Mouse (Mus musculus) intestine, embryonic 14.5 days (tissue): ENCODE results near the gene Hist1h2ak. TPM values are rescaled to one million over a fixed set of nuclear protein-coding genes. Genes with fewer than 3 reads are reported as not detected.
A peak's percentile ranks its signal among the peaks of the same experiment; 100 is the strongest.
"Not testable (repeated sequence)": the region's sequence is repeated elsewhere in the genome, so short reads cannot be mapped to it uniquely, and the experiment has no call there.

ENCODE experiments used
- ATAC-seq: fragments of 200-750 bp; cut with Nextera tagmentation; replicated peaks from 2 replicates; pipeline ENCODE4 v1.8.0; 2017; ENCODE audit warnings: low read depth, moderate number of reproducible peaks, moderate TSS enrichment, moderate library complexity; ENCODE audit not compliant: low FRiP score, low TSS enrichment
- DNase-seq: peaks from one replicate; pipeline ENCODE4 v3.0.0-alpha.2; 2018; ENCODE audit warnings: low spot score
- H3K27ac ChIP-seq: fragments of 300-500 bp; sonication (generic); 2 replicates; pipeline ENCODE4 v1.5.1; 2014; ENCODE audit warnings: low read depth, mild to moderate bottlenecking, control low read depth
- H3K27me3 ChIP-seq: fragments of 300-500 bp; sonication (generic); replicated peaks from 2 replicates; pipeline ENCODE4 v1.6.1; 2014; ENCODE audit warnings: low read length, control low read depth; ENCODE audit not compliant: control insufficient read depth, insufficient read depth
- H3K36me3 ChIP-seq: fragments of 300-500 bp; sonication (generic); 2 replicates; pipeline ENCODE4 v1.6.1; 2014; ENCODE audit warnings: low read length, control low read depth; ENCODE audit not compliant: control insufficient read depth, insufficient read depth
- H3K4me1 ChIP-seq: fragments of 300-500 bp; sonication (generic); replicated peaks from 2 replicates; pipeline ENCODE4 v1.6.1; 2014; ENCODE audit warnings: low read length, control low read depth, mixed read lengths; ENCODE audit not compliant: control insufficient read depth, insufficient read depth
- H3K4me2 ChIP-seq: fragments of 300-500 bp; sonication (generic); 2 replicates; pipeline ENCODE4 v1.6.1; 2014; ENCODE audit warnings: low read length
- H3K4me3 ChIP-seq: fragments of 300-500 bp; sonication (generic); 2 replicates; pipeline ENCODE4 v1.5.1; 2014; ENCODE audit warnings: low read depth, low read length, control low read depth, mixed read lengths
- H3K9ac ChIP-seq: fragments of 300-500 bp; sonication (generic); 2 replicates; pipeline ENCODE4 v1.6.1; 2014; ENCODE audit warnings: mild to moderate bottlenecking, low read length
- H3K9me3 ChIP-seq: fragments of 300-500 bp; sonication (generic); 2 replicates; pipeline ENCODE4 v1.6.1; 2016; ENCODE audit warnings: low read length, control low read depth; ENCODE audit not compliant: control insufficient read depth
- WGBS: fragments of 180-500 bp; shearing (Covaris S2); extraction: QIAGEN DNeasy Blood & Tissue Kit; methylation state at CpG from one replicate; pipeline ENCODE4 v1.1.7; 2014; 5-methylcytosine and 5-hydroxymethylcytosine counted together
- polyA plus RNA-seq: library from polyadenylated mRNA; unstranded; fragments of >200 nt; fragmentation: Nextera tagmentation; extraction: Ambion mirVana; gene quantifications from 2 replicates; pipeline ENCODE4 v1.2.1, GENCODE M21; 2014

The Hist1h2ak gene
- polyA plus RNA-seq, 1 experiment from 2014 or later, result 18.2 TPM

DNA sequence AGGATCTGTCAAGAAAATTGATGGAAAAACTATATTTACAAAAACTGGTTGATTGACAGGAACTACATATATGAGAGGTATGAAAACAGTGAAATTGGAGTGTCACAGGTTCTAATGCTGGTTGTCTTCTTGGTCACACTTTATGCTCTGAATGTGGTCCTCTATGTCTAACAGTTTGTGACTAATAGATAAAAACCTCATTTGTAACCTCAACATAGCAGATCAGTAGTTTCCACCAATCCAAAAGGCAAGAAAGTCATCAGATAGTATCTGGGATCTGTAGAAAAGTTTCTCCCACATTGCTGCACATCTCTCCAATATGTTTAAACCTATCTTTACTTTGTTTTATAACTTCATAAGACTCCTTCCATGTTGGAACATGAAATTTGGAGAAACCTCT, 2.2 kb downstream of the Hist1h2ak start:
- H3K27ac ChIP-seq, result no peak overlapping the region; the same call in 1 of the 2 replicates

DNA sequence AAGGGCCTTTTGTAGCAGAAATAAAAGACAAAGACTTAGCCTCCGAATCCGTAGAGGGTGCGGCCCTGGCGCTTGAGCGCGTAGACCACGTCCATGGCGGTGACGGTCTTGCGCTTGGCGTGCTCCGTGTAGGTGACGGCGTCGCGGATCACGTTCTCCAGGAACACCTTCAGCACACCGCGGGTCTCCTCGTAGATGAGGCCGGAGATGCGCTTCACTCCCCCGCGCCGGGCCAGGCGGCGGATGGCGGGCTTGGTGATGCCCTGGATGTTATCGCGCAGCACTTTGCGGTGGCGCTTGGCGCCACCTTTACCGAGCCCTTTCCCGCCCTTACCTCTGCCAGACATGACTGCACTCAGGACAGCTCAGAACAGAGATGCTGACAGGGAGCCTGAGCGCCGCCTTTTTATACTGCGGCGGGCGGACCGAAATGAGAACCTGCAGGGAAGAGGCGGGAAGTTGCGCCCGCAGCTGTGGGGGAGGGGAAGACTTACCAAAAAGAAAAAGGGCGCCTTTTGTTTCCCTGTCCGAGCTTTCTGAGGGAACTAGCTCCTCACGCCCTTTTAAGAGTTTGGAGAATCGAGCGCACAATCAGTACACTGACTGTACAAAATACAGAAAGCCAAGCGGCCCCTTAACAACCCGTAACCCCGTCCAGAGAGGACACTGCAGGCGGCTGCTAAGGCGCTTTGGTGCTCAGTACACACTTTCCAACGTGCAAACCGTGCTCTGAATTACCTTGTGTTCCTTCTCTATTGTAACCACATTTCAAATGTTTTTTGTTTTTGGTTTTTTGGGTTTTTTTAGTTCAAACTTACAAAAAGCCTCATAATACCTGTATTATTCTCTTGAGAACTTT, 3.2 kb downstream of the Hist1h2ak start, which contains the start of gene Hist1h4k:
Gene Hist1h4k (minus strand): TSS at position 347 of the 859 bp plus-strand sequence.
- Histone ChIP-seq H3K4me2 (peak within 1 kb of the TSS; percentile 82), H3K4me1 (peaks cover 24% of the 10 kb centered on the region), H3K4me3 (peak within 1 kb of the TSS; percentile 77), H3K9ac (peak within 1 kb of the TSS; percentile 88), H3K27ac (peak within 1 kb of the TSS; percentile 97)
- H3K9me3 ChIP-seq, H3K27me3 ChIP-seq, H3K36me3 ChIP-seq: not testable (repeated sequence)
- WGBS, result under 1% methylated on average over 39 of the region's 56 CpGs
- ATAC-seq (peak; percentile 85), DNase-seq (peak; percentile 99)

More for the DNA sequence above, 2.2 kb downstream of the Hist1h2ak start:
- Histone ChIP-seq H3K9ac (no peak overlapping the region), H3K4me3 (no peak overlapping the region), H3K4me1 (peaks cover 24% of the 10 kb centered on the region), H3K27me3 (no peaks in the 10 kb centered on the region), H3K4me2 (no peak overlapping the region), H3K36me3 (no peaks in the 10 kb centered on the region), H3K9me3 (no peaks in the 10 kb centered on the region)
- no peak for DNase-seq
- no peak for ATAC-seq

- no peak for ATAC-seq
- Histone ChIP-seq H3K27ac (peak overlapping the region; percentile 97), H3K4me1 (peaks cover 24% of the 10 kb centered on the region), H3K4me3 (peak overlapping the region; percentile 77), H3K9me3 (no peaks in the 10 kb centered on the region), H3K4me2 (peak overlapping the region; percentile 82), H3K36me3 (no peaks in the 10 kb centered on the region), H3K9ac (peak overlapping the region; percentile 88), H3K27me3 (no peaks in the 10 kb centered on the region)
- WGBS, result 4% methylated on average over 5 of the region's 5 CpGs
- DNase-seq, result peak; percentile 73
These were observed 4.1 kb downstream of the Hist1h2ak start for GRCm38 (mm10) chr13:21749387-21750158.

DNA sequence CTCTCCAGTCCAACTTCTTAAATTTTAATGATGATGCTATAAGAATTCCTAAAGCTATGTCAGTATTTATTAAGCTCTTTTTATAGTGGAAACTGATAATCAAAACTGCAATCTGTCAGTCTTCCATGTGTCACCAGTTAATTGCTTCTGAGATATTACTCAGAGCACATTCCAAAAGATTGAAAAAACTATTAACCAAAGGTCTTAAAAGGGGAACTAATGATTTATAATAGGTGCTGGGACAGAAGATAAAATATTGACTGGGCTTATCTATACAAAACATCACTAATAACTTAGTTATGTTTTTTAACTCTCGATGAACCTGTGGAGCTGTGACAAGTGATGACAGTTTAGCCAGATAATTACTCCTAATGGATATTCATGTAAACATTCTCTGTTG, 8.6 kb downstream of the Hist1h2ak start:
- H3K4me3 ChIP-seq, result no peak overlapping the region
- DNase-seq (no peak), ATAC-seq (no peak)
- no peaks in the 10 kb centered on the region for H3K9me3 ChIP-seq
- no peaks in the 10 kb centered on the region for H3K27me3 ChIP-seq
- H3K4me1 ChIP-seq, result peaks cover 12% of the 10 kb centered on the region; the same call in 1 of the 2 replicates
- H3K36me3 ChIP-seq, result no peaks in the 10 kb centered on the region
- H3K9ac ChIP-seq, result no peak overlapping the region
- H3K4me2 ChIP-seq, result no peak overlapping the region
- WGBS, result 23% methylated on average over 1 of the region's 1 CpGs
- no peak overlapping the region for H3K27ac ChIP-seq

DNA sequence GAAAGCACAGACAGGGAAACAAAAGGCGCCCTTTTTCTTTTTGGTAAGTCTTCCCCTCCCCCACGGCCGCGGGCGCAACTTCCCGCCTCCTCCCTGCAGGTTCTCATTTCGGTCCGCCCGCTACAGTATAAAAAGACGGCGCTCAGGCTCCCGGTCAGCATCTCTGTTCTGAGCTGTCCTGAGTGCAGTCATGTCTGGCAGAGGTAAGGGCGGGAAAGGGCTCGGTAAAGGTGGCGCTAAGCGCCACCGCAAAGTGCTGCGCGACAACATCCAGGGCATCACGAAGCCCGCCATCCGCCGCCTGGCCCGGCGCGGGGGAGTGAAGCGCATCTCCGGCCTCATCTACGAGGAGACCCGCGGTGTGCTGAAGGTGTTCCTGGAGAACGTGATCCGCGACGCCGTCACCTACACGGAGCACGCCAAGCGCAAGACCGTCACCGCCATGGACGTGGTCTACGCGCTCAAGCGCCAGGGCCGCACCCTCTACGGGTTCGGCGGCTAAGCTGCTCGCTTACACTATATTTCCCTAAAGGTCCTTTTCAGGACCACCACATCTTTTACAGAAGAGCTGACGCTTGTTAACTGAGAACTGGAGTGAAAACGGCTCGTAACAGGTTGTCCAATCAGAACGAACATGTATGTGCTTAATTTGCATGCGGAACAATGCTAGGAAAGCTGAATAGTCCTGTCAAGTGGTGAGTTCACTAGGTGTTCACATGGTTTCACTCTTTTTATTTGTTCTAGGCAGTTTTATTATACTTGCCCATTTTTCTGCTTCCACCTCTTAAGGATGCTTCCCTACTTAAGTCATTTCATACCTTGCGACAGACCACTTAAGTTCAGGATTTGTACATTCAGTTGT, 18.5 kb downstream of the Hist1h2ak start, which contains the start of gene Hist1h4j:
Gene Hist1h4j (plus strand): TSS at position 159 of the 862 bp plus-strand sequence.
- not testable (repeated sequence) for H3K27me3 ChIP-seq, H3K9me3 ChIP-seq, H3K36me3 ChIP-seq
- peak within 1 kb of the TSS; percentile 55 for H3K4me3 ChIP-seq
- peak within 1 kb of the TSS; percentile 79 for H3K9ac ChIP-seq
- peak within 1 kb of the TSS; percentile 97 for H3K27ac ChIP-seq
- ATAC-seq, result peak; percentile 91
- H3K4me1 ChIP-seq, result peaks cover 14% of the 10 kb centered on the region; the same call in 1 of the 2 replicates
- peak; percentile 100 for DNase-seq
- WGBS, result 1% methylated on average over 44 of the region's 56 CpGs
- H3K4me2 ChIP-seq, result peak within 1 kb of the TSS; percentile 70

GRCm38 (mm10) chr13:21734010-21734905, 19.4 kb downstream of the Hist1h2ak start:
- Histone ChIP-seq H3K4me1 (peaks cover 11% of the 10 kb centered on the region; the same call in 1 of the 2 replicates), H3K9me3 (no peaks in the 10 kb centered on the region), H3K9ac (peak overlapping the region; percentile 79), H3K27ac (peak overlapping the region; percentile 97), H3K27me3 (no peaks in the 10 kb centered on the region), H3K4me2 (peak overlapping the region; percentile 70), H3K4me3 (peak overlapping the region; percentile 55), H3K36me3 (no peaks in the 10 kb centered on the region)
- ATAC-seq (peak; percentile 83), DNase-seq (peak; percentile 91)
- under 1% methylated on average over 21 of the region's 21 CpGs for WGBS

DNA sequence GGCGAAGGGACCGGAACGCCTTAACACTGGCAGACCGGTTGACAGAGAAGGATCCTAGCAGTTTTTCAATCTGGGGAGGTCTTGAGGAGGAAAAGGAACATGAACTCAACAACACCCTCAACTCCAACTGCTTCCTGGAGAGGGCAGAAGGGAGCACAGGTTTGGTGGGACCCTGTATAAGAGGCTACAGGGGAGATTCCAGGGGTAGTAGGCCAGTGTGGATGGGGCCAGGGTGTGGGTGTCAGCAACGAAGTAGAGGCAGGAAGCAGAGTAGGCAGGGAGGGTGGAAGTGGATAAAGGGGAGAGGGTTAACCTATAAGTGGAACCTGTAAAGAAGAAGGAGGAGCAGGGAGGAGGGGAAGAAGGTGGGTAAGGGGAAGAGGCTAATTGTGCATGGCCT, 20.2 kb downstream of the Hist1h2ak start:
- Histone ChIP-seq H3K4me2 (no peak overlapping the region), H3K27me3 (no peaks in the 10 kb centered on the region), H3K4me1 (0 out of 2 replicates have a peak, but pooled peaks cover 11% of the 10 kb centered on the region), H3K4me3 (no peak overlapping the region), H3K36me3 (no peaks in the 10 kb centered on the region), H3K9ac (no peak overlapping the region), H3K27ac (peak overlapping the region; percentile 97), H3K9me3 (no peaks in the 10 kb centered on the region)
- 82% methylated on average over 5 of the region's 5 CpGs for WGBS
- ATAC-seq (no peak; the same call in 1 of the 2 replicates), DNase-seq (no peak)
